Comparison of ENCODE assay signal across 8 mouse cellular contexts in genomic region chr6:145862321-145862720, GRCm38 (mm10). TPM values are rescaled to one million over a fixed set of nuclear protein-coding genes. Genes with fewer than 3 reads are reported as not detected.
DNase-seq lines count a peak whose midpoint lies in the region; ATAC-seq lines count a peak whose summit lies in the region.

No protein-coding gene starts in this region.

- 16% methylated on average over 4 of the region's 4 CpGs for WGBS in liver, embryonic 11.5 days
- 22% methylated on average over 4 of the region's 4 CpGs for WGBS in embryonic facial prominence, embryonic 15.5 days
- WGBS in intestine, embryonic 14.5 days: 11% methylated on average over 4 of the region's 4 CpGs
- 16% methylated on average over 4 of the region's 4 CpGs for WGBS in neural tube, embryonic 13.5 days

- H3K4me1 ChIP-seq in liver, embryonic 11.5 days (replicated peaks; ENCODE audit: control insufficient read depth, insufficient read depth, low read length): peaks cover 6% of the 10 kb centered on the region
- peaks cover 35% of the 10 kb centered on the region for H3K4me1 ChIP-seq in embryonic facial prominence, embryonic 15.5 days
- peaks cover 22% of the 10 kb centered on the region; the same call in 1 of the 2 replicates for H3K4me1 ChIP-seq in intestine, embryonic 14.5 days (replicated peaks; ENCODE audit: control insufficient read depth, insufficient read depth, low read length)
- peaks cover 40% of the 10 kb centered on the region for H3K4me1 ChIP-seq in neural tube, embryonic 13.5 days (replicated peaks)

- H3K4me2 ChIP-seq in liver, embryonic 11.5 days: peak overlapping the region; percentile 78
- peak overlapping the region; percentile 100 for H3K4me2 ChIP-seq in embryonic facial prominence, embryonic 15.5 days (replicated peaks)
- H3K4me2 ChIP-seq in intestine, embryonic 14.5 days (ENCODE audit: low read length): peak overlapping the region; percentile 97
- peak overlapping the region; percentile 100 for H3K4me2 ChIP-seq in neural tube, embryonic 13.5 days

- no peaks in the 10 kb centered on the region for H3K9me3 ChIP-seq in liver, embryonic 11.5 days (ENCODE audit: control insufficient read depth, low read length)
- H3K9me3 ChIP-seq in embryonic facial prominence, embryonic 15.5 days (replicated peaks): no peaks in the 10 kb centered on the region
- H3K9me3 ChIP-seq in intestine, embryonic 14.5 days (ENCODE audit: control insufficient read depth, low read length): no peaks in the 10 kb centered on the region
- no peaks in the 10 kb centered on the region for H3K9me3 ChIP-seq in neural tube, embryonic 13.5 days

- H3K36me3 ChIP-seq in liver, embryonic 11.5 days (ENCODE audit: control insufficient read depth, insufficient read depth, low read length): no peaks in the 10 kb centered on the region
- no peaks in the 10 kb centered on the region for H3K36me3 ChIP-seq in embryonic facial prominence, embryonic 15.5 days
- no peaks in the 10 kb centered on the region for H3K36me3 ChIP-seq in intestine, embryonic 14.5 days (ENCODE audit: control insufficient read depth, insufficient read depth, low read length)
- H3K36me3 ChIP-seq in neural tube, embryonic 13.5 days: no peaks in the 10 kb centered on the region

- no peak for DNase-seq in liver, embryonic 11.5 days (ENCODE audit: low spot score)
- DNase-seq in liver: no peak
- no peak for DNase-seq in intestine, embryonic 14.5 days (ENCODE audit: low spot score)
- DNase-seq in adrenal gland, postnatal 4 days (ENCODE audit: low spot score in 2 of 2): no peak
- DNase-seq in adrenal gland, adult 18-20 months (ENCODE audit: low spot score in 2 of 2): no peak
- no peak for DNase-seq in gastrocnemius, postnatal 10 days

- ATAC-seq in liver, embryonic 11.5 days (replicated peaks; ENCODE audit: low FRiP score): no peak
- no peak for ATAC-seq in embryonic facial prominence, embryonic 15.5 days (ENCODE audit: insufficient number of reproducible peaks, low FRiP score, low TSS enrichment, low read depth)
- no peak for ATAC-seq in intestine, embryonic 14.5 days (replicated peaks; ENCODE audit: low FRiP score, low TSS enrichment, low read depth)
- no peak for ATAC-seq in neural tube, embryonic 13.5 days (ENCODE audit: low read depth)

- H3K4me3 ChIP-seq in liver, embryonic 11.5 days (ENCODE audit: low read depth, low read length): peak overlapping the region; percentile 51
- peak overlapping the region; percentile 60 for H3K4me3 ChIP-seq in embryonic facial prominence, embryonic 15.5 days (replicated peaks)
- H3K4me3 ChIP-seq in intestine, embryonic 14.5 days (ENCODE audit: low read depth, low read length): peak overlapping the region; percentile 51
- H3K4me3 ChIP-seq in neural tube, embryonic 13.5 days: peak overlapping the region; percentile 61

- H3K27ac ChIP-seq in liver, embryonic 11.5 days (ENCODE audit: low read depth, low read length): no peak overlapping the region
- H3K27ac ChIP-seq in embryonic facial prominence, embryonic 15.5 days (replicated peaks): no peak overlapping the region
- no peak overlapping the region for H3K27ac ChIP-seq in intestine, embryonic 14.5 days (ENCODE audit: low read depth)
- no peak overlapping the region for H3K27ac ChIP-seq in neural tube, embryonic 13.5 days (replicated peaks)

- H3K27me3 ChIP-seq in liver, embryonic 11.5 days (replicated peaks; ENCODE audit: control insufficient read depth, insufficient read depth, low read length): peaks cover 57% of the 10 kb centered on the region
- peaks cover 52% of the 10 kb centered on the region for H3K27me3 ChIP-seq in embryonic facial prominence, embryonic 15.5 days
- H3K27me3 ChIP-seq in intestine, embryonic 14.5 days (replicated peaks; ENCODE audit: control insufficient read depth, insufficient read depth, low read length): peaks cover 50% of the 10 kb centered on the region
- H3K27me3 ChIP-seq in neural tube, embryonic 13.5 days: peaks cover 66% of the 10 kb centered on the region

- no peak overlapping the region for H3K9ac ChIP-seq in liver, embryonic 11.5 days (ENCODE audit: low read depth, low read length)
- H3K9ac ChIP-seq in embryonic facial prominence, embryonic 15.5 days: peak overlapping the region; percentile 39; the same call in 1 of the 2 replicates
- no peak overlapping the region for H3K9ac ChIP-seq in intestine, embryonic 14.5 days (ENCODE audit: low read length)
- peak overlapping the region; percentile 76; the same call in 1 of the 2 replicates for H3K9ac ChIP-seq in neural tube, embryonic 13.5 days

RNA-seq across cellular contexts. Expression of gene Bhlhe41, which starts 3.0 kb away (rescaled TPM):
- 0.34 and 0.45 TPM in 2 replicates for polyA plus RNA-seq in liver, embryonic 11.5 days (2014; fragmentation: Nextera tagmentation; extraction: Ambion mirVana)
- 3.2 and 4.2 TPM in 2 replicates for polyA plus RNA-seq in embryonic facial prominence, embryonic 15.5 days (2015; fragmentation: Nextera tagmentation; extraction: Ambion mirVana)
- polyA plus RNA-seq in intestine, embryonic 14.5 days (2014; fragmentation: Nextera tagmentation; extraction: Ambion mirVana): 1.1 and 1.3 TPM in 2 replicates
- 3.2 and 3.3 TPM in 2 replicates for polyA plus RNA-seq in neural tube, embryonic 13.5 days (2015; fragmentation: Nextera tagmentation; extraction: Ambion mirVana)
- total RNA-seq in adrenal gland, postnatal 4 days (2021): 1 to 10 TPM; 5.3 to 6.2 TPM
- 10 to 100 TPM; 14.9 to 19.6 TPM for total RNA-seq in adrenal gland, adult 18-20 months (2021)
- 10 to 100 TPM; 24.7 to 36.4 TPM for total RNA-seq in gastrocnemius, postnatal 10 days (2021)

Comparison
In these comparisons a context has a peak if more than half of its experiments do, and no peak if none do; other contexts are left out.
1. H3K9ac ChIP-seq: peak in embryonic facial prominence, embryonic 15.5 days (single experiment) and neural tube, embryonic 13.5 days (single experiment); none in liver, embryonic 11.5 days (single experiment) and intestine, embryonic 14.5 days (single experiment).
2. Peak in every context shown above with its lines, with median percentiles within 50 percentile points of each other: H3K4me2 ChIP-seq and H3K4me3 ChIP-seq.